Mouse (Mus musculus) midbrain, embryonic 16.5 days (tissue): ENCODE results near the gene Plxnc1. TPM values are rescaled to one million over a fixed set of nuclear protein-coding genes. Genes with fewer than 3 reads are reported as not detected.

Source experiments
- ATAC-seq: fragments of 200-750 bp; cut with Nextera tagmentation; 2 replicates; pipeline ENCODE4 v1.8.0; 2017; ENCODE audit warnings: moderate TSS enrichment
- H3K27ac ChIP-seq: fragments of 300-500 bp; sonication (generic); 2 replicates; pipeline ENCODE4 v1.5.1; 2014; ENCODE audit warnings: mild to moderate bottlenecking, low read length, mixed read lengths
- H3K27me3 ChIP-seq: fragments of 300-500 bp; sonication (generic); 2 replicates; pipeline ENCODE4 v1.6.1; 2014; ENCODE audit warnings: low read depth, low read length, mixed read lengths; ENCODE audit not compliant: control insufficient read depth, insufficient read depth
- H3K36me3 ChIP-seq: fragments of 300-500 bp; sonication (generic); 2 replicates; pipeline ENCODE4 v1.6.1; 2014; ENCODE audit warnings: mild to moderate bottlenecking, low read length, moderate library complexity, mixed read lengths; ENCODE audit not compliant: control insufficient read depth, insufficient read depth
- H3K4me1 ChIP-seq: fragments of 300-500 bp; sonication (generic); 2 replicates; pipeline ENCODE4 v1.6.1; 2014; ENCODE audit warnings: mild to moderate bottlenecking, low read length, mixed read lengths; ENCODE audit not compliant: control insufficient read depth, insufficient read depth
- H3K4me2 ChIP-seq: fragments of 300-500 bp; sonication (generic); 2 replicates; pipeline ENCODE4 v1.6.1; 2014; ENCODE audit warnings: mild to moderate bottlenecking, low read length, mixed read lengths
- H3K4me3 ChIP-seq: fragments of 300-500 bp; sonication (generic); 2 replicates; pipeline ENCODE4 v1.5.1; 2014; ENCODE audit warnings: low read depth, mild to moderate bottlenecking, low read length, moderate library complexity, mixed read lengths
- H3K9ac ChIP-seq: fragments of 300-500 bp; sonication (generic); 2 replicates; pipeline ENCODE4 v1.6.1; 2014; ENCODE audit warnings: low read depth, low read length, mixed read lengths
- H3K9me3 ChIP-seq: fragments of 300-500 bp; sonication (generic); replicated peaks from 2 replicates; pipeline ENCODE4 v1.6.1; 2014; ENCODE audit warnings: mild to moderate bottlenecking, low read length, mixed read lengths; ENCODE audit not compliant: control insufficient read depth, poor library complexity, severe bottlenecking
- WGBS: fragments of 180-500 bp; shearing (Covaris S2); extraction: QIAGEN DNeasy Blood & Tissue Kit; methylation state at CpG from one replicate; pipeline ENCODE4 v1.1.7; 2014; 5-methylcytosine and 5-hydroxymethylcytosine counted together
- polyA plus RNA-seq: library from polyadenylated mRNA; unstranded; fragments of >200 nt; fragmentation: Nextera tagmentation; extraction: Ambion mirVana; gene quantifications from 2 replicates; pipeline ENCODE4 v1.2.1, GENCODE M21; 2015

The Plxnc1 gene
- polyA plus RNA-seq, 1 experiment from 2014 or later: 14.6 TPM

GRCm38 (mm10) chr10:94962005-94962404 is 17.4 kb upstream of the Plxnc1 start:
- no peak; the same call in 1 of the 2 replicates for ATAC-seq
- H3K27me3 ChIP-seq: no peaks in the 10 kb centered on the region
- H3K4me1 ChIP-seq: 0 out of 2 replicates have a peak, but pooled peaks cover 2% of the 10 kb centered on the region
- H3K36me3 ChIP-seq: no peaks in the 10 kb centered on the region
- no peak overlapping the region for H3K27ac ChIP-seq
- no peak overlapping the region for H3K4me2 ChIP-seq
- no peak overlapping the region for H3K4me3 ChIP-seq
- peaks cover 4% of the 10 kb centered on the region; the same call in 1 of the 2 replicates for H3K9me3 ChIP-seq
- no peak overlapping the region for H3K9ac ChIP-seq
- 83% methylated on average over 10 of the region's 10 CpGs for WGBS

GRCm38 (mm10) chr10:94961283-94961682 is 16.6 kb upstream of the Plxnc1 start:
- no peak overlapping the region for H3K27ac ChIP-seq
- H3K4me3 ChIP-seq: no peak overlapping the region
- peaks cover 4% of the 10 kb centered on the region; the same call in 1 of the 2 replicates for H3K9me3 ChIP-seq
- ATAC-seq: 0 out of 2 replicates have a peak, but pooled peaks have one; percentile 19
- H3K9ac ChIP-seq: no peak overlapping the region
- WGBS: 81% methylated on average over 11 of the region's 11 CpGs
- H3K36me3 ChIP-seq: no peaks in the 10 kb centered on the region
- H3K4me1 ChIP-seq: 0 out of 2 replicates have a peak, but pooled peaks cover 2% of the 10 kb centered on the region
- H3K27me3 ChIP-seq: no peaks in the 10 kb centered on the region
- no peak overlapping the region for H3K4me2 ChIP-seq

- Histone ChIP-seq H3K4me2 (no peak overlapping the region), H3K27me3 (no peaks in the 10 kb centered on the region), H3K9ac (no peak overlapping the region), H3K9me3 (no peaks in the 10 kb centered on the region), H3K27ac (no peak overlapping the region), H3K4me1 (0 out of 2 replicates have a peak, but pooled peaks cover 2% of the 10 kb centered on the region), H3K4me3 (no peak overlapping the region), H3K36me3 (no peaks in the 10 kb centered on the region)
- peak; percentile 31; the same call in 1 of the 2 replicates for ATAC-seq
- 10% methylated on average over 7 of the region's 7 CpGs for WGBS
These were observed 13.7 kb upstream of the Plxnc1 start for GRCm38 (mm10) chr10:94958311-94958710.

- Histone ChIP-seq H3K9ac (no peak overlapping the region), H3K4me2 (no peak overlapping the region), H3K4me3 (no peak overlapping the region), H3K27ac (no peak overlapping the region), H3K4me1 (0 out of 2 replicates have a peak, but pooled peaks cover 2% of the 10 kb centered on the region), H3K36me3 (no peaks in the 10 kb centered on the region), H3K9me3 (no peaks in the 10 kb centered on the region), H3K27me3 (no peaks in the 10 kb centered on the region)
- 81% methylated on average over 7 of the region's 7 CpGs for WGBS
- ATAC-seq: no peak
These were observed 13.1 kb upstream of the Plxnc1 start for GRCm38 (mm10) chr10:94957705-94958104.

- Histone ChIP-seq H3K27me3 (no peaks in the 10 kb centered on the region), H3K4me3 (no peak overlapping the region), H3K9ac (no peak overlapping the region), H3K4me2 (no peak overlapping the region), H3K9me3 (no peaks in the 10 kb centered on the region), H3K36me3 (no peaks in the 10 kb centered on the region), H3K27ac (no peak overlapping the region), H3K4me1 (peaks cover 9% of the 10 kb centered on the region)
- 74% methylated on average over 10 of the region's 10 CpGs for whole genome bisulfite sequencing
- ATAC-seq: no peak
These were observed 3.5 kb upstream of the Plxnc1 start for GRCm38 (mm10) chr10:94947915-94948675.

GRCm38 (mm10) chr10:94947386-94947785 is 2.8 kb upstream of the Plxnc1 start:
- Histone ChIP-seq H3K4me2 (no peak overlapping the region), H3K4me1 (peaks cover 9% of the 10 kb centered on the region), H3K9ac (no peak overlapping the region), H3K27ac (no peak overlapping the region), H3K9me3 (no peaks in the 10 kb centered on the region), H3K36me3 (no peaks in the 10 kb centered on the region), H3K27me3 (no peaks in the 10 kb centered on the region), H3K4me3 (no peak overlapping the region)
- WGBS: 71% methylated on average over 7 of the region's 7 CpGs
- ATAC-seq: no peak

GRCm38 (mm10) chr10:94945206-94945711 is 624 bp upstream of the Plxnc1 start:
- no peaks in the 10 kb centered on the region for H3K27me3 ChIP-seq
- WGBS: under 1% methylated on average over 33 of the region's 36 CpGs
- H3K4me1 ChIP-seq: peaks cover 23% of the 10 kb centered on the region
- peak overlapping the region; percentile 75 for H3K4me3 ChIP-seq
- H3K27ac ChIP-seq: peak overlapping the region; percentile 97
- peak overlapping the region; percentile 83 for H3K4me2 ChIP-seq
- H3K9me3 ChIP-seq: no peaks in the 10 kb centered on the region
- peak overlapping the region; percentile 95 for H3K9ac ChIP-seq
- H3K36me3 ChIP-seq: no peaks in the 10 kb centered on the region
- ATAC-seq: peak; percentile 38; the same call in 1 of the 2 replicates

- Histone ChIP-seq H3K9ac (peak overlapping the region; percentile 95), H3K9me3 (no peaks in the 10 kb centered on the region), H3K36me3 (no peaks in the 10 kb centered on the region), H3K4me1 (peaks cover 33% of the 10 kb centered on the region), H3K4me3 (peak overlapping the region; percentile 75), H3K4me2 (peak overlapping the region; percentile 83), H3K27me3 (no peaks in the 10 kb centered on the region), H3K27ac (peak overlapping the region; percentile 97)
- peak; percentile 50 for ATAC-seq
- 0% methylated on average over 91 of the region's 110 CpGs for WGBS
These were observed 567 bp downstream of the Plxnc1 start for GRCm38 (mm10) chr10:94943846-94944690.
